In the genomic region with DNA sequence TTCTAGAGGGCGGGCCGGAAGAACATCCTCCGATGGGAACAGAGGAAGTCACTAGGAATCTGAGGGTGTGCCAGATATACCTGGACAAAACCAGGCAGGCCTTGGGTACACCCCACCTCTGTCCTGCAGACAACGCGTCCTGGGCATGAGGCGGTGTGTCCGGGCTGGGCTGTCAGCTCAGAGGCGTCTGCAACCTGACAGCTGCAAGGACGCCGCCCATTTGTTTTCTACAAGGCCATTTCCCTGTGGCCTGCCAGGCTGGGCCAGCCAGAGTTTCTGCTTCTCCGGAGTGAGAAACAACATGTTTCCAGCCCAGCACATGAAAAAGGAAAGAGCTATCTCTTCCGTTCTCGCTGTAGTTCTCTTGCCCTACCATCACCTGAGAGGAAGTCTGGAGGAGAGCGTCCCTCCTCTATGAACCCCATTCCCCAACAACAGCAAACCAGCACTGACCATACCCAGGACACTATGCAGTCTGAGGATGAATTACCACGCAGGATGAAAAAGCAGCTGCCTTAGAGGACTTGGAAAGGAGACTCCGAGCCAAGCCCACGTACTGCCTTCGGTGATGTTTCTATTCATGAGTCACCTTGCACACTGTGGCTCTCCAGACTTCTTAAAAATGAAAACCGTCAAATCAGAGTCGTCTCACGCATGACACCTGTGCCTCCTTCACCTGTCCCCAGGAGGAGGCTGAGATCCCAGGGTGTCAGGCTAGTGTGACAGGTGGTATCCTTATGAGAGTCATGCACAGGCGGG, we compare ENCODE assay signal across 14 mouse cellular contexts. TPM values are rescaled to one million over a fixed set of nuclear protein-coding genes. Genes with fewer than 3 reads are reported as not detected.
DNase-seq lines count a peak whose midpoint lies in the region; ATAC-seq lines count a peak whose summit lies in the region.
"Had no signal": no experiment of that assay in that cellular context is flagged by ENCODE, and none has a peak within 500 bp of the region (broad histone marks: within the 10 kb centered on the region; RNA-seq: fewer than 3 reads in every experiment).

No protein-coding gene starts in this region.

- H3K4me1 ChIP-seq in liver, embryonic 15.5 days (replicated peaks): peaks cover 98% of the 10 kb centered on the region
- peaks cover 36% of the 10 kb centered on the region for H3K4me1 ChIP-seq in liver, embryonic 11.5 days (replicated peaks; ENCODE audit: control insufficient read depth, insufficient read depth, low read length)

- ATAC-seq in frontal cortex, adult (ENCODE audit: low TSS enrichment): peak; percentile 53
- ATAC-seq in liver, embryonic 15.5 days (ENCODE audit: insufficient read depth): no peak
- ATAC-seq in liver, embryonic 11.5 days (replicated peaks; ENCODE audit: low FRiP score): no peak

- no peak overlapping the region for H3K4me3 ChIP-seq in liver, embryonic 15.5 days (replicated peaks)
- H3K4me3 ChIP-seq in liver, embryonic 11.5 days (ENCODE audit: low read depth, low read length): no peak overlapping the region
- no peak overlapping the region for H3K4me3 ChIP-seq in macrophage (ENCODE audit: inconsistent target)
- H3K4me3 ChIP-seq: forebrain, embryonic 12.5 days; midbrain, embryonic 10.5 days; neural tube, embryonic 12.5 days had no signal

- H3K9ac ChIP-seq in liver, embryonic 15.5 days: no peak overlapping the region
- H3K9ac ChIP-seq in liver, embryonic 11.5 days (ENCODE audit: low read depth, low read length): no peak overlapping the region
- H3K9ac ChIP-seq: forebrain, embryonic 12.5 days; neural tube, embryonic 12.5 days had no signal

- WGBS in liver, embryonic 15.5 days (ENCODE audit: insufficient replicate concordance): 57% methylated on average over 22 of the region's 22 CpGs
- WGBS in liver, embryonic 11.5 days: 69% methylated on average over 22 of the region's 22 CpGs
- WGBS in macrophage (ENCODE audit: missing documents): 41% methylated on average over 22 of the region's 22 CpGs

- no peak for DNase-seq in frontal cortex, adult 2 months (ENCODE audit: extremely low spot score in 1 of 2, low spot score in 1 of 2)
- DNase-seq in liver, embryonic 11.5 days (ENCODE audit: low spot score): no peak
- DNase-seq in adrenal gland, postnatal 36 days: peak; percentile 73 to 75
- no peak for DNase-seq in natural killer cell, adult 2 months (ENCODE audit: low spot score in 2 of 2)
- no peak for DNase-seq in yolk sac, embryonic 10.5 days (ENCODE audit: low spot score)
- DNase-seq: heart, postnatal 14 days; kidney, adult 8-10 months; thymus, postnatal 14 days had no signal

- H3K36me3 ChIP-seq in liver, embryonic 15.5 days (replicated peaks): no peaks in the 10 kb centered on the region
- no peaks in the 10 kb centered on the region for H3K36me3 ChIP-seq in liver, embryonic 11.5 days (ENCODE audit: control insufficient read depth, insufficient read depth, low read length)
- H3K36me3 ChIP-seq in macrophage (ENCODE audit: inconsistent target): no peaks in the 10 kb centered on the region
- H3K36me3 ChIP-seq: forebrain, embryonic 12.5 days; midbrain, embryonic 10.5 days; neural tube, embryonic 12.5 days had no signal

- no peak overlapping the region; the same call in 1 of the 2 replicates for H3K27ac ChIP-seq in liver, embryonic 15.5 days (replicated peaks)
- H3K27ac ChIP-seq in liver, embryonic 11.5 days (ENCODE audit: low read depth, low read length): no peak overlapping the region
- peak overlapping the region; percentile 75 for H3K27ac ChIP-seq in macrophage
- H3K27ac ChIP-seq: forebrain, embryonic 12.5 days; midbrain, embryonic 10.5 days; neural tube, embryonic 12.5 days had no signal

- H3K27me3 ChIP-seq in liver, embryonic 15.5 days: no peaks in the 10 kb centered on the region
- H3K27me3 ChIP-seq in liver, embryonic 11.5 days (replicated peaks; ENCODE audit: control insufficient read depth, insufficient read depth, low read length): peaks cover 14% of the 10 kb centered on the region

- H3K79me2 ChIP-seq in macrophage (ENCODE audit: inconsistent target): peaks cover 89% of the 10 kb centered on the region

- peak overlapping the region; percentile 4 for H3K4me2 ChIP-seq in liver, embryonic 15.5 days
- no peak overlapping the region for H3K4me2 ChIP-seq in liver, embryonic 11.5 days
- H3K4me2 ChIP-seq: forebrain, embryonic 12.5 days; neural tube, embryonic 12.5 days had no signal

- no peaks in the 10 kb centered on the region for H3K9me3 ChIP-seq in liver, embryonic 15.5 days (replicated peaks)
- H3K9me3 ChIP-seq in liver, embryonic 11.5 days (ENCODE audit: control insufficient read depth, low read length): no peaks in the 10 kb centered on the region
- H3K9me3 ChIP-seq: forebrain, embryonic 12.5 days; midbrain, embryonic 10.5 days; neural tube, embryonic 12.5 days had no signal

RNA-seq across cellular contexts. Expression of gene Syne3, which starts 4.5 kb away (rescaled TPM):
- 0.76 and 0.92 TPM in 2 replicates for polyA plus RNA-seq in frontal cortex, adult 2 months (2012; rRNA removed)
- polyA plus RNA-seq in liver, embryonic 15.5 days (2015; fragmentation: Nextera tagmentation; extraction: Ambion mirVana): 2.9 and 3.0 TPM in 2 replicates
- polyA plus RNA-seq in liver, embryonic 11.5 days (2014; fragmentation: Nextera tagmentation; extraction: Ambion mirVana): 1.4 and 1.8 TPM in 2 replicates
- total RNA-seq in adrenal gland, postnatal 36 days (2021): 10 to 100 TPM; 16.5 to 18.2 TPM
- total RNA-seq in macrophage (2018; cell fraction: chromatin; rRNA removed): 100 to 1,000 TPM in 3 of 26 experiments, 10 to 100 TPM in 21, 1 to 10 TPM in 2; 9.1 to 309 (median 31.2) TPM
- 10 to 100 TPM in 13 of 26 experiments, 1 to 10 TPM in 13; 4.6 to 56.9 (median 12.5) TPM for total RNA-seq in macrophage (2018; cell fraction: cytosol; rRNA removed)
- total RNA-seq in macrophage (2018; cell fraction: nucleus; rRNA removed): 100 to 1,000 TPM in 1 of 26 experiments, 10 to 100 TPM in 15, 1 to 10 TPM in 10; 6.6 to 122 (median 16.8) TPM
- 6.4 to 13.5 TPM (median 8.7 TPM) in 3 replicates for polyA plus RNA-seq in macrophage (2018)

RNA-seq across cellular contexts. Expression of gene Glrx5, which starts 27.4 kb away (rescaled TPM):
- polyA plus RNA-seq in frontal cortex, adult 2 months (2012; rRNA removed): 56.0 and 67.3 TPM in 2 replicates
- polyA plus RNA-seq in liver, embryonic 15.5 days (2015; fragmentation: Nextera tagmentation; extraction: Ambion mirVana): 496 and 514 TPM in 2 replicates
- 610 and 611 TPM in 2 replicates for polyA plus RNA-seq in liver, embryonic 11.5 days (2014; fragmentation: Nextera tagmentation; extraction: Ambion mirVana)
- 100 to 1,000 TPM; 159 to 254 TPM for total RNA-seq in adrenal gland, postnatal 36 days (2021)
- 1 to 10 TPM in 20 of 26 experiments, under 1 TPM in 4, not detected in 2; 0.65 to 9.7 (median 2.2) TPM for total RNA-seq in macrophage (2018; cell fraction: chromatin; rRNA removed)
- 10 to 100 TPM; 14.1 to 26.6 (median 18.8) TPM for total RNA-seq in macrophage (2018; cell fraction: cytosol; rRNA removed)
- 10 to 100 TPM in 3 of 26 experiments, 1 to 10 TPM in 23; 2.0 to 27.2 (median 7.0) TPM for total RNA-seq in macrophage (2018; cell fraction: nucleus; rRNA removed)
- 5.1 to 28.7 TPM (median 17.8 TPM) in 3 replicates for polyA plus RNA-seq in macrophage (2018)

Comparison
In these comparisons a context has a peak if more than half of its experiments do, and no peak if none do; other contexts are left out.
1. DNase-seq: peak in adrenal gland, postnatal 36 days (2 of 2); none in frontal cortex, adult 2 months (0 of 2), liver, embryonic 11.5 days (single experiment), natural killer cell, adult 2 months (0 of 2) and yolk sac, embryonic 10.5 days (single experiment).